Mouse (Mus musculus) forebrain, embryonic 10.5 days (tissue): Measurements from ENCODE around the gene Rfx8. TPM values are rescaled to one million over a fixed set of nuclear protein-coding genes. Genes with fewer than 3 reads are reported as not detected.

Experiments
- DNase-seq: peaks from one replicate; pipeline ENCODE4 v3.0.0-alpha.2; 2017; ENCODE audit warnings: low spot score; ENCODE audit errors: extremely low spot score
- H3K27ac ChIP-seq: fragments of 300-500 bp; sonication (generic); 2 replicates; pipeline ENCODE4 v1.5.1; 2016; ENCODE audit warnings: mild to moderate bottlenecking
- H3K27me3 ChIP-seq: fragments of 300-500 bp; sonication (generic); 2 replicates; pipeline ENCODE4 v1.6.1; 2016; ENCODE audit warnings: mild to moderate bottlenecking; ENCODE audit not compliant: poor library complexity, severe bottlenecking
- H3K36me3 ChIP-seq: fragments of 300-500 bp; sonication (generic); replicated peaks from 2 replicates; pipeline ENCODE4 v1.6.1; 2016; ENCODE audit warnings: mild to moderate bottlenecking, moderate library complexity
- H3K4me1 ChIP-seq: fragments of 300-500 bp; sonication (generic); 2 replicates; pipeline ENCODE4 v1.6.1; 2016
- H3K4me3 ChIP-seq: fragments of 300-500 bp; sonication (generic); 2 replicates; pipeline ENCODE4 v1.5.1; 2016; ENCODE audit warnings: mild to moderate bottlenecking, moderate library complexity
- H3K9me3 ChIP-seq: fragments of 300-500 bp; sonication (generic); 2 replicates; pipeline ENCODE4 v1.6.1; 2016; ENCODE audit warnings: mild to moderate bottlenecking, moderate library complexity
- WGBS: fragments of 180-500 bp; shearing (Covaris S2); methylation state at CpG from one replicate; pipeline ENCODE4 v1.1.7; 2016; 5-methylcytosine and 5-hydroxymethylcytosine counted together
- polyA plus RNA-seq: library from polyadenylated mRNA; unstranded; fragments of >200 nt; fragmentation: Nextera tagmentation; extraction: Ambion mirVana; gene quantifications from 2 replicates; pipeline ENCODE4 v1.2.1, GENCODE M21; 2016

Rfx8 gene
- polyA plus RNA-seq, 1 experiment from 2014 or later: 0.22 TPM

DNA sequence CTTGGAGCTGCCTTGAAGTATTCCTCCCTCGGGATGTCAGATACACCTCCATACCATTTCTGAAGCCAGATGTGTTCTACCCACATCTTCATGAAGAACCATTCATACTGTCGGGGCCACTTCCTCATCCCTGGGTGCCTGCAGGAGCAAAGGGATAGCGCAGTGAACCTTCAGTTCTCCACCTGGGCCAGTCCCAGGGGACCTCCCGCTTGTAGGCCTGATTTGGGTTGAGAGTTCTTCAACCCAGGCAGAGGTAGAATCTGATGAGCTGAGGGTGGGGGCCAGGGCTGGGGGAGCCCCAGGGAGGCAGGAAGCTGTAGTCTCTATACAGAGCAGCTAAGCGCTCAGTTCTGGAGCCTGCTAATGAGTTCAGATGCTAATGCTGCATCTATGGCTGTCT lies 97.7 kb downstream of the Rfx8 start:
- H3K4me1 ChIP-seq: peaks cover 11% of the 10 kb centered on the region
- H3K4me3 ChIP-seq: no peak overlapping the region
- DNase-seq: no peak
- H3K36me3 ChIP-seq: no peaks in the 10 kb centered on the region
- H3K9me3 ChIP-seq: no peaks in the 10 kb centered on the region
- WGBS: 92% methylated on average over 5 of the region's 5 CpGs
- H3K27ac ChIP-seq: no peak overlapping the region
- H3K27me3 ChIP-seq: no peaks in the 10 kb centered on the region

DNA sequence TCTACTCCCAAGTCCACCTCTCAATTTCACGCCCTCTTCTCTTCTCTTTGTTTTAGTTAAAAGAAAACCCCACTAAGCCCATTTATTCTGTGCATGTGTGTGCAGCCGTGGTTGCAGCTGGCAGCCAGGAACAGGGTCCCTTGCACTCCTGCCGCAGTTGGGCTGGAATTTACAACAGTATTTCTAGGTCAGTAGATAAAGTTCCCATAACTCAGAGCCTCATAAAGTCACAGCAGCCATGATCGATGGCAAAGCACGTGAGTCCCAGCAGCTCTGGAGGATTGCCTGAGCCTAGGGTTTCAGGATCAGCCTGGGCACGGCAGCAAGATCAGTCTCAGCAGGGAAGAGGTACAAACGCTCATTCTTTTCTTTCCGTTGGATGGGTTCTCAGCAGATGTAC lies 102.3 kb downstream of the Rfx8 start:
- Histone ChIP-seq H3K9me3 (no peaks in the 10 kb centered on the region), H3K36me3 (no peaks in the 10 kb centered on the region), H3K4me3 (no peak overlapping the region), H3K27me3 (no peaks in the 10 kb centered on the region), H3K27ac (no peak overlapping the region), H3K4me1 (peaks cover 19% of the 10 kb centered on the region)
- 55% methylated on average over 8 of the region's 8 CpGs for WGBS
- no peak for DNase-seq

DNA sequence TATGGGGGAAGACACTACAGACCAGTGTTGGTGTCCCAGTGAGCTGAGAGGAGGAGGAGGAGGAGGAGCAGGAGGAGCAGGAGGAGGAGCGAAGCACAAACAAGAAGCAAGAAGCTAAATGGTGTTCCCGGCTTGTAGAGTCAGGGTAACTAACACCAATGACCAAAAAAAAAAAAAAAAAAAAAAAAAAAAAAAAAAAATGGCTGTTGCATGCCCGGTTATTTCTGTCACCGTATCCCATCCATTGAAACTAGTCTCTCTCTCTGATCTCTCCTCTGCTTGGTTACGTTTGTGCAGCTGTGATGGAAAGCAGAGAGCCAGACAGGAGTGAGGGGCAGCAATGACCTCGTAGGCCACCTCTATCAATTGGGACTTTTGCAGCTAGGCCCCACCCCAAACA lies 105.3 kb downstream of the Rfx8 start:
- peaks cover 12% of the 10 kb centered on the region for H3K4me1 ChIP-seq
- WGBS: 75% methylated on average over 6 of the region's 6 CpGs
- no peaks in the 10 kb centered on the region for H3K36me3 ChIP-seq
- H3K27me3 ChIP-seq: no peaks in the 10 kb centered on the region
- no peaks in the 10 kb centered on the region for H3K9me3 ChIP-seq
- no peak overlapping the region for H3K4me3 ChIP-seq
- no peak overlapping the region for H3K27ac ChIP-seq
- DNase-seq: no peak

Other genes starting within 250 kb of the Rfx8 start
- gene Tbc1d8, start 242.2 kb downstream of the Rfx8 start, polyA plus RNA-seq: 4.5 and 6.7 TPM in 2 replicates
- 21.5 and 22.0 TPM in 2 replicates for gene Cnot11, start 186.0 kb downstream of the Rfx8 start, polyA plus RNA-seq
- 18.9 and 22.9 TPM in 2 replicates for gene Rnf149, start 143.6 kb downstream of the Rfx8 start, polyA plus RNA-seq
- 0.05 TPM in 1 of 2 replicates, not detected in the other for gene Creg2, start 69.5 kb downstream of the Rfx8 start, polyA plus RNA-seq
- gene Gm3646, start 84.3 kb upstream of the Rfx8 start, polyA plus RNA-seq: not detected in 2 replicates
- 28.3 and 31.0 TPM in 2 replicates for gene Map4k4, start 179.9 kb upstream of the Rfx8 start, polyA plus RNA-seq